Mouse (Mus musculus): ENCODE results near the gene Tsc1.

Gene Tsc1

DNA sequence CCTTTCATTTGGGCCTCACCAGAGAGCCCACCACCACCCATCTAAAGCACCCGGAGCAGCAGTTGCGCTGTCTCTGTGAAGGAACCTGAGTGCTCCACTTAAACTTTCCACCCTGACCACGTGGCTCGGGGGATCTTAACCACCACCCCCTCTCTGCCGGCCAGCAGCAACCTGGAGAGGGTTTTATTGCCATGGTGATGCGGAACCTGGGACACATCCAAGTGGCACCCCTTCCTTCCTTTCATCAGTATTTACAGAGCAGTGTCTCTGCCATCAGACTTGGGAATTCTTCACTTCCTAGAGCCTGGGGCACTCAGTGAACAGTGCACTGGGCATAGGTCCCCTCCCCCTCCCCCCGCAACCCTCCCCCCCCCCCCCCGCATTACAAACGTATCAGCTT, 82.9 kb downstream of the Tsc1 start:
- DNase-seq (ENCODE audit: low read depth, low spot score) = no peak

DNA sequence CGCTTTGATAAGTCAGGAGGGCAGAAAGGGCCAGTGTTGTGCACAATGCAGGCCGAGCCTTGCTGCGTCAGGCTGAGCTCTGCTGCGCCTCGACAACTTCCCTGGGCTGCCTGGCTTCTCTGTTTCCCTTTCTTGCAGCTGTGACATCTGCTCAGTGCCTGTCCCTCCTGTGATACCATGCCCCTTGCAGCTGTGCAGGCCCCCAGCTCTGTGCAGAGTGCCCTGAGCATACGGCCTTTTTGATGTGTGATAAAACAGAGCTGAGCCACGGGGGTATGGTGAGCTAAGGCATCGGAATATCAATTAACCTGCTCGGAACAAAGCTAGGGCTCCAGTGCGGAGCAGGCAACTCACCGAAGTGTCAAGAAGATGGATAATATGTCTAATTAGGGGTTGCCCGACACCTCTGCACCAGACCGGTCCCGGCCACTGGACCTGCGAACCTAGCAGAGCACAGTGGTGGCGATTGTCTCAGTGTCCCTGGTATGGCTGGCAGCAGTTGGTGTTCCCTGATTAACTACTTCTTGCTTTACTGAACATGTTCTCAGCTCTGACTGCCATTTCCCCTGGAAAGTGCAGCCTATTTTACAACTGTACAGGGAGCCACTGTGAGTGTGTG, 86.9 kb downstream of the Tsc1 start:
- no peak for DNase-seq (ENCODE audit: low read depth, low spot score)

DNA sequence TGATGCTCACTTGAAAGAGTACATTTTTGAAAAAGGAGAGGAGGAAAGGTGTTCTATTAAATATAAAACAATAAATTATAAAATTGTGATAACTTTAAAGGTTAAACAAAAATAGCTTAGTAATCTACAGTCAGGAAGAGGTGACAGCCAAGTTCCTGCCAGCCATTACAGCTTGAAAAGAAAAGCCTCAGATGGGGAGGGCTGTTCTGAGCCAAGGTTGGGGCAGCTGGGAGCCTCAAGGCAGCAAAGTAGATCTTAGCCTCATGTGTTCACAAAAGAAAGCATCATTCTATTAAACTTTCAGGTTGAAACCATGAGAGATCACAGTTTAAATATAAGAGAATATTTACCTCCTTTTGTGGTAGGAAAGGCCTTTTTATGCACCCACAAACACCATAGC, 89.6 kb downstream of the Tsc1 start:
- no peak for DNase-seq (ENCODE audit: low read depth, low spot score)

DNA sequence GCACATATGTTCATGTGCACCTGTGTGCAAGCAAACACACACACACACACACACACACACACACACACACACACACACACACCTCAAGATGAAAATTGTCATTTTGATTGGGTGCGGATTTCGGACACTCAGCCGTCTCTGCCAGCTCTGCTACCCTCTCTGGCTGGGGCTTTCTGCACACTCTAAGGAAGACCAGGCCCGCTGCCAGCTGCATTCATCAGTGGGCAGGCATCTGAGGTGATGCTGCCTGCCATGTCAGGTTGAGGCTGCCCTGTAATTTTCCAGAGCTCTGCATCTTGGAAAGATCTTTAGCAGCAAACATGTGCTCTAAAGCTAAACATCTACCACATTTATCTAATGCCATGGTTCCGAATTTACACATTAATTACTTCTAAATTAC, 96.1 kb downstream of the Tsc1 start:
- DNase-seq (ENCODE audit: low read depth, low spot score) = no peak

DNA sequence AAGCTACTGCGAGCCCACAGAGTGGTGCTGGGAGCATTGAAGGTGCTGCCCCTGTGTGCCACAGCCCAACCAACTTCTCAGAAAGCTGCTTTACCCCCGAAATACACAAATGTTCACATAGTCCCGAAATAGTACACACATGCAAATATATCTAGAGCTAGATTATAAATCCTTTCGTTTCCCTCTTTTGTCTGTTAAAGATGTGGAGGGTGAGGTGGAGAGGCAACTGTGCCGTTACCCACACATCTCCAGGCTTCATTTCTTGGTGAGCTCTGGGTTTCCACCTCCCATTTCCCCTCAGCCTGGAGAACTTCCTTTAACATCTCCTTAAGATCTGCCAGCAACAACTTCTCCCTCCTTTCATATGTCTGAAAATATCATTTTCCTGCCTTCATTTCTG, 99.1 kb downstream of the Tsc1 start:
- no peak for DNase-seq (ENCODE audit: low read depth, low spot score)
